Mouse (Mus musculus) liver, embryonic 14.5 days (tissue): ENCODE data around the gene Cep70.

ENCODE experiments used
- CTCF ChIP-seq: IDR thresholded peaks from 2 replicates; pipeline ENCODE4 v1.5.1; 2016; ENCODE audit warnings: antibody characterized with exemption, low read depth, control low read depth
- EP300 ChIP-seq: IDR thresholded peaks from 2 replicates; pipeline ENCODE4 v1.6.1; 2016; ENCODE audit warnings: antibody characterized with exemption, low read depth

GRCm38 (mm10) chr9:99345351-99345792 is 102.2 kb downstream of the Cep70 start:
- TF ChIP-seq CTCF, result no peak
- TF ChIP-seq EP300, result no peak
